Mouse (Mus musculus) heart, adult 11 months (tissue): ENCODE results near the gene Hfe2.

ENCODE experiments used
- DNase-seq: peaks from one replicate; pipeline ENCODE4 v3.0.0; 2022

Hfe2 gene

GRCm38 (mm10) chr3:96496620-96497275 is 28.2 kb upstream of the Hfe2 start:
- peak; percentile 86 for DNase-seq

- DNase-seq, result peak; percentile 96
These were observed 27.4 kb upstream of the Hfe2 start for GRCm38 (mm10) chr3:96497451-96498028.

GRCm38 (mm10) chr3:96498476-96499245 is 26.3 kb upstream of the Hfe2 start:
- peak; percentile 86 for DNase-seq

- DNase-seq, result peak; percentile 97
These were observed 25.3 kb upstream of the Hfe2 start for GRCm38 (mm10) chr3:96499481-96500288.

- DNase-seq, result peak; percentile 99
These were observed 24.7 kb upstream of the Hfe2 start for GRCm38 (mm10) chr3:96500289-96500621.

- peak; percentile 97 for DNase-seq
These were observed 24.2 kb upstream of the Hfe2 start for GRCm38 (mm10) chr3:96500691-96501265.

- DNase-seq, result peak; percentile 96
These were observed 23.4 kb upstream of the Hfe2 start for GRCm38 (mm10) chr3:96501391-96502115.

- peak; percentile 85 for DNase-seq
These were observed 22.5 kb upstream of the Hfe2 start for GRCm38 (mm10) chr3:96502181-96503082.

GRCm38 (mm10) chr3:96503083-96503450 is 21.9 kb upstream of the Hfe2 start:
- DNase-seq, result peak; percentile 96

GRCm38 (mm10) chr3:96503946-96504345 is 21.0 kb upstream of the Hfe2 start:
- peak; percentile 85 for DNase-seq

GRCm38 (mm10) chr3:96504931-96505330 is 20.0 kb upstream of the Hfe2 start:
- DNase-seq, result peak; percentile 85

- peak; percentile 91 for DNase-seq
These were observed 18.4 kb upstream of the Hfe2 start for GRCm38 (mm10) chr3:96506396-96507047.

- DNase-seq, result peak; percentile 52
These were observed 17.0 kb upstream of the Hfe2 start for GRCm38 (mm10) chr3:96507966-96508365.

GRCm38 (mm10) chr3:96520171-96520570 is 4.8 kb upstream of the Hfe2 start:
- peak; percentile 83 for DNase-seq

- peak; percentile 64 for DNase-seq
These were observed 2.8 kb upstream of the Hfe2 start for GRCm38 (mm10) chr3:96522149-96522548.

- peak; percentile 94 for DNase-seq
These were observed 753 bp upstream of the Hfe2 start for GRCm38 (mm10) chr3:96524028-96524810.

GRCm38 (mm10) chr3:96526013-96526762 is 1.2 kb downstream of the Hfe2 start:
- DNase-seq, result peak; percentile 90

GRCm38 (mm10) chr3:96526864-96527542 is 2.0 kb downstream of the Hfe2 start:
- DNase-seq, result peak; percentile 80
